Mouse (Mus musculus): ENCODE measurements around the gene Tmem201. TPM values are rescaled to one million over a fixed set of nuclear protein-coding genes. Genes with fewer than 3 reads are reported as not detected.
A peak's percentile ranks its signal among the peaks of the same experiment; 100 is the strongest.
"Not testable (repeated sequence)": the region's sequence is repeated elsewhere in the genome, so short reads cannot be mapped to it uniquely, and the experiment has no call there.

Gene Tmem201
- polyA plus RNA-seq, 1 experiment from 2014 or later = 26.0 TPM

- DNase-seq (ENCODE audit: low spot score) (no peak), ATAC-seq (ENCODE audit: insufficient read depth, low FRiP score, low TSS enrichment) (no peak)
- no peak overlapping the region for H3K4me3 ChIP-seq (ENCODE audit: low read depth, low read length)
- H3K4me1 ChIP-seq (ENCODE audit: control insufficient read depth, insufficient read depth, low read length) = peaks cover 11% of the 10 kb centered on the region
- H3K9me3 ChIP-seq (ENCODE audit: control insufficient read depth, low read length) = no peaks in the 10 kb centered on the region
- H3K4me2 ChIP-seq (ENCODE audit: low read depth) = no peak overlapping the region
- H3K9ac ChIP-seq (ENCODE audit: low read length) = no peak overlapping the region
- 77% methylated on average over 7 of the region's 7 CpGs for WGBS
- H3K36me3 ChIP-seq (ENCODE audit: control insufficient read depth, insufficient read depth, low read length) = no peaks in the 10 kb centered on the region
- H3K27ac ChIP-seq (ENCODE audit: low read depth, low read length) = no peak overlapping the region
- no peaks in the 10 kb centered on the region for H3K27me3 ChIP-seq (ENCODE audit: control insufficient read depth, insufficient read depth, low read length)
These were observed 37.5 kb upstream of the Tmem201 start for GRCm38 (mm10) chr4:149775330-149775729.

- peak within 1 kb of the TSS; percentile 83 for H3K27ac ChIP-seq (ENCODE audit: low read depth, low read length)
These were observed 36.2 kb upstream of the Tmem201 start, which contains the start of gene Slc25a33 for GRCm38 (mm10) chr4:149774094-149774470. Slc25a33 (minus strand) TSS chr4:149774277.

GRCm38 (mm10) chr4:149773408-149774093, 35.7 kb upstream of the Tmem201 start:
- DNase-seq (ENCODE audit: low spot score) (no peak), ATAC-seq (ENCODE audit: insufficient read depth, low FRiP score, low TSS enrichment) (peak; percentile 63)
- Histone ChIP-seq H3K4me2 (ENCODE audit: low read depth) (peak overlapping the region; percentile 99), H3K4me1 (ENCODE audit: control insufficient read depth, insufficient read depth, low read length) (peaks cover 11% of the 10 kb centered on the region), H3K9me3 (ENCODE audit: control insufficient read depth, low read length) (no peaks in the 10 kb centered on the region), H3K27ac (ENCODE audit: low read depth, low read length) (peak overlapping the region; percentile 83), H3K4me3 (ENCODE audit: low read depth, low read length) (peak overlapping the region; percentile 74), H3K27me3 (ENCODE audit: control insufficient read depth, insufficient read depth, low read length) (no peaks in the 10 kb centered on the region), H3K36me3 (ENCODE audit: control insufficient read depth, insufficient read depth, low read length) (no peaks in the 10 kb centered on the region), H3K9ac (ENCODE audit: low read length) (peak overlapping the region; percentile 81)
- WGBS = 0% methylated on average over 45 of the region's 65 CpGs

More at GRCm38 (mm10) chr4:149774094-149774470, 36.2 kb upstream of the Tmem201 start, which contains the start of gene Slc25a33:
- ATAC-seq (ENCODE audit: insufficient read depth, low FRiP score, low TSS enrichment) (peak; percentile 98), DNase-seq (ENCODE audit: low spot score) (peak; percentile 96)
- H3K27me3 ChIP-seq (ENCODE audit: control insufficient read depth, insufficient read depth, low read length) = no peaks in the 10 kb centered on the region
- H3K4me3 ChIP-seq (ENCODE audit: low read depth, low read length) = peak within 1 kb of the TSS; percentile 74
- no peaks in the 10 kb centered on the region for H3K9me3 ChIP-seq (ENCODE audit: control insufficient read depth, low read length)
- H3K4me2 ChIP-seq (ENCODE audit: low read depth) = peak within 1 kb of the TSS; percentile 99
- under 1% methylated on average over 45 of the region's 51 CpGs for WGBS
- peaks cover 11% of the 10 kb centered on the region for H3K4me1 ChIP-seq (ENCODE audit: control insufficient read depth, insufficient read depth, low read length)
- no peaks in the 10 kb centered on the region for H3K36me3 ChIP-seq (ENCODE audit: control insufficient read depth, insufficient read depth, low read length)
- peak within 1 kb of the TSS; percentile 81 for H3K9ac ChIP-seq (ENCODE audit: low read length)

GRCm38 (mm10) chr4:149772394-149772793, 34.5 kb upstream of the Tmem201 start:
- no peak for ATAC-seq (ENCODE audit: insufficient read depth, low FRiP score, low TSS enrichment)
- DNase-seq (ENCODE audit: low spot score) = no peak
- Histone ChIP-seq H3K9ac (ENCODE audit: low read length) (no peak overlapping the region), H3K4me1 (ENCODE audit: control insufficient read depth, insufficient read depth, low read length) (peaks cover 11% of the 10 kb centered on the region), H3K36me3 (ENCODE audit: control insufficient read depth, insufficient read depth, low read length) (no peaks in the 10 kb centered on the region), H3K27ac (ENCODE audit: low read depth, low read length) (no peak overlapping the region), H3K4me2 (ENCODE audit: low read depth) (no peak overlapping the region), H3K4me3 (ENCODE audit: low read depth, low read length) (no peak overlapping the region), H3K9me3 (ENCODE audit: control insufficient read depth, low read length) (no peaks in the 10 kb centered on the region), H3K27me3 (ENCODE audit: control insufficient read depth, insufficient read depth, low read length) (no peaks in the 10 kb centered on the region)
- 24% methylated on average over 2 of the region's 2 CpGs for WGBS

GRCm38 (mm10) chr4:149765201-149765600, 27.4 kb upstream of the Tmem201 start:
- H3K9ac ChIP-seq (ENCODE audit: low read length) = no peak overlapping the region
- H3K4me3 ChIP-seq (ENCODE audit: low read depth, low read length) = no peak overlapping the region
- H3K4me1 ChIP-seq (ENCODE audit: control insufficient read depth, insufficient read depth, low read length) = no peaks in the 10 kb centered on the region
- DNase-seq (ENCODE audit: low spot score) (no peak), ATAC-seq (ENCODE audit: insufficient read depth, low FRiP score, low TSS enrichment) (no peak)
- no peaks in the 10 kb centered on the region for H3K9me3 ChIP-seq (ENCODE audit: control insufficient read depth, low read length)
- H3K36me3 ChIP-seq (ENCODE audit: control insufficient read depth, insufficient read depth, low read length) = no peaks in the 10 kb centered on the region
- WGBS = 93% methylated on average over 5 of the region's 5 CpGs
- no peaks in the 10 kb centered on the region for H3K27me3 ChIP-seq (ENCODE audit: control insufficient read depth, insufficient read depth, low read length)
- H3K4me2 ChIP-seq (ENCODE audit: low read depth) = no peak overlapping the region
- no peak overlapping the region for H3K27ac ChIP-seq (ENCODE audit: low read depth, low read length)

GRCm38 (mm10) chr4:149763335-149763734, 25.5 kb upstream of the Tmem201 start:
- H3K4me1 ChIP-seq (ENCODE audit: control insufficient read depth, insufficient read depth, low read length) = no peaks in the 10 kb centered on the region
- no peak for ATAC-seq (ENCODE audit: insufficient read depth, low FRiP score, low TSS enrichment)
- 91% methylated on average over 2 of the region's 2 CpGs for WGBS

GRCm38 (mm10) chr4:149759517-149759916, 21.7 kb upstream of the Tmem201 start:
- DNase-seq (ENCODE audit: low spot score) = no peak

More at GRCm38 (mm10) chr4:149763335-149763734, 25.5 kb upstream of the Tmem201 start:
- Histone ChIP-seq H3K27me3 (ENCODE audit: control insufficient read depth, insufficient read depth, low read length) (no peaks in the 10 kb centered on the region), H3K9me3 (ENCODE audit: control insufficient read depth, low read length) (no peaks in the 10 kb centered on the region), H3K27ac (ENCODE audit: low read depth, low read length) (no peak overlapping the region), H3K9ac (ENCODE audit: low read length) (no peak overlapping the region), H3K4me3 (ENCODE audit: low read depth, low read length) (no peak overlapping the region), H3K36me3 (ENCODE audit: control insufficient read depth, insufficient read depth, low read length) (no peaks in the 10 kb centered on the region), H3K4me2 (ENCODE audit: low read depth) (no peak overlapping the region)
- no peak for DNase-seq (ENCODE audit: low spot score)

GRCm38 (mm10) chr4:149758423-149758822, 20.6 kb upstream of the Tmem201 start:
- Histone ChIP-seq H3K4me2 (ENCODE audit: low read depth) (no peak overlapping the region), H3K36me3 (ENCODE audit: control insufficient read depth, insufficient read depth, low read length) (0 out of 2 replicates have a peak, but pooled peaks cover 2% of the 10 kb centered on the region), H3K4me1 (ENCODE audit: control insufficient read depth, insufficient read depth, low read length) (no peaks in the 10 kb centered on the region), H3K4me3 (ENCODE audit: low read depth, low read length) (no peak overlapping the region), H3K27me3 (ENCODE audit: control insufficient read depth, insufficient read depth, low read length) (no peaks in the 10 kb centered on the region), H3K9me3 (ENCODE audit: control insufficient read depth, low read length) (no peaks in the 10 kb centered on the region), H3K27ac (ENCODE audit: low read depth, low read length) (no peak overlapping the region), H3K9ac (ENCODE audit: low read length) (no peak overlapping the region)
- DNase-seq (ENCODE audit: low spot score) (no peak), ATAC-seq (ENCODE audit: insufficient read depth, low FRiP score, low TSS enrichment) (no peak)
- 81% methylated on average over 6 of the region's 6 CpGs for WGBS

More at GRCm38 (mm10) chr4:149759517-149759916, 21.7 kb upstream of the Tmem201 start:
- H3K27ac ChIP-seq (ENCODE audit: low read depth, low read length) = no peak overlapping the region
- H3K36me3 ChIP-seq (ENCODE audit: control insufficient read depth, insufficient read depth, low read length) = 0 out of 2 replicates have a peak, but pooled peaks cover 2% of the 10 kb centered on the region
- no peaks in the 10 kb centered on the region for H3K9me3 ChIP-seq (ENCODE audit: control insufficient read depth, low read length)
- H3K4me2 ChIP-seq (ENCODE audit: low read depth) = no peak overlapping the region
- H3K27me3 ChIP-seq (ENCODE audit: control insufficient read depth, insufficient read depth, low read length) = no peaks in the 10 kb centered on the region
- 63% methylated on average over 5 of the region's 5 CpGs for WGBS
- H3K9ac ChIP-seq (ENCODE audit: low read length) = no peak overlapping the region
- no peak overlapping the region for H3K4me3 ChIP-seq (ENCODE audit: low read depth, low read length)
- no peak for ATAC-seq (ENCODE audit: insufficient read depth, low FRiP score, low TSS enrichment)
- no peaks in the 10 kb centered on the region for H3K4me1 ChIP-seq (ENCODE audit: control insufficient read depth, insufficient read depth, low read length)

GRCm38 (mm10) chr4:149756546-149756945, 18.7 kb upstream of the Tmem201 start:
- not testable (repeated sequence) for H3K27ac ChIP-seq (ENCODE audit: low read depth, low read length); ATAC-seq (ENCODE audit: insufficient read depth, low FRiP score, low TSS enrichment); DNase-seq (ENCODE audit: low spot score); H3K4me3 ChIP-seq (ENCODE audit: low read depth, low read length); H3K27me3 ChIP-seq (ENCODE audit: control insufficient read depth, insufficient read depth, low read length); H3K36me3 ChIP-seq (ENCODE audit: control insufficient read depth, insufficient read depth, low read length); H3K4me2 ChIP-seq (ENCODE audit: low read depth); H3K9ac ChIP-seq (ENCODE audit: low read length); H3K4me1 ChIP-seq (ENCODE audit: control insufficient read depth, insufficient read depth, low read length); H3K9me3 ChIP-seq (ENCODE audit: control insufficient read depth, low read length)
- 88% methylated on average over 7 of the region's 7 CpGs for WGBS
